Mouse (Mus musculus) forebrain, postnatal 0 days (tissue): ENCODE data around the gene Pcdh8. TPM values are rescaled to one million over a fixed set of nuclear protein-coding genes. Genes with fewer than 3 reads are reported as not detected.

Experiments used
- ATAC-seq: fragments of 200-750 bp; cut with Nextera tagmentation; 2 replicates; pipeline ENCODE4 v1.8.0; 2017; ENCODE audit warnings: mild to moderate bottlenecking, moderate library complexity
- DNase-seq: peaks from one replicate; pipeline ENCODE4 v3.0.0-alpha.2; 2015
- H3K27ac ChIP-seq: fragments of 300-500 bp; sonication (generic); 2 replicates; pipeline ENCODE4 v1.5.1; 2014; ENCODE audit warnings: low read depth, mild to moderate bottlenecking, antibody characterized with exemption, low read length, moderate library complexity, mixed read lengths
- H3K27me3 ChIP-seq: fragments of 300-500 bp; sonication (generic); 2 replicates; pipeline ENCODE4 v1.6.1; 2014; ENCODE audit warnings: mild to moderate bottlenecking, low read length, mixed read lengths; ENCODE audit not compliant: insufficient read depth
- H3K36me3 ChIP-seq: fragments of 300-500 bp; sonication (generic); 2 replicates; pipeline ENCODE4 v1.6.1; 2014; ENCODE audit warnings: mild to moderate bottlenecking, moderate library complexity; ENCODE audit not compliant: insufficient read depth
- H3K4me1 ChIP-seq: fragments of 300-500 bp; sonication (generic); 2 replicates; pipeline ENCODE4 v1.6.1; 2014; ENCODE audit warnings: antibody characterized with exemption; ENCODE audit not compliant: insufficient read depth
- H3K4me2 ChIP-seq: fragments of 300-500 bp; sonication (generic); 2 replicates; pipeline ENCODE4 v1.6.1; 2014; ENCODE audit warnings: low read depth, mild to moderate bottlenecking, moderate library complexity
- H3K4me3 ChIP-seq: fragments of 300-500 bp; sonication (generic); 2 replicates; pipeline ENCODE4 v1.5.1; 2014; ENCODE audit warnings: low read depth, low read length, mixed read lengths
- H3K9ac ChIP-seq: fragments of 300-500 bp; sonication (generic); 2 replicates; pipeline ENCODE4 v1.6.1; 2014; ENCODE audit warnings: mild to moderate bottlenecking
- H3K9me3 ChIP-seq: fragments of 300-500 bp; sonication (generic); 2 replicates; pipeline ENCODE4 v1.6.1; 2016; ENCODE audit warnings: low read length
- CTCF ChIP-seq: sonication (generic); IDR thresholded peaks from 2 replicates; pipeline ENCODE4 v1.5.1; 2016; ENCODE audit warnings: antibody characterized with exemption, control low read depth, low read depth
- WGBS: fragments of 180-500 bp; shearing (Covaris S2); extraction: QIAGEN DNeasy Blood & Tissue Kit; methylation state at CpG from one replicate; pipeline ENCODE4 v1.1.7; 2014; 5-methylcytosine and 5-hydroxymethylcytosine counted together
- polyA plus RNA-seq: library from polyadenylated mRNA; unstranded; fragments of >200 nt; fragmentation: Nextera tagmentation; extraction: Ambion mirVana; gene quantifications from 2 replicates; pipeline ENCODE4 v1.2.1, GENCODE M21; 2015
- total RNA-seq: library from RNA; depleted of rRNA; stranded (reverse); fragments of >200 nt; gene quantifications from 2 replicates; pipeline ENCODE4 v1.2.3, GENCODE M21; 2014

Pcdh8 gene
- total and polyA plus RNA-seq, 2 experiments from 2014 or later = 51.5 to 130 TPM

DNA sequence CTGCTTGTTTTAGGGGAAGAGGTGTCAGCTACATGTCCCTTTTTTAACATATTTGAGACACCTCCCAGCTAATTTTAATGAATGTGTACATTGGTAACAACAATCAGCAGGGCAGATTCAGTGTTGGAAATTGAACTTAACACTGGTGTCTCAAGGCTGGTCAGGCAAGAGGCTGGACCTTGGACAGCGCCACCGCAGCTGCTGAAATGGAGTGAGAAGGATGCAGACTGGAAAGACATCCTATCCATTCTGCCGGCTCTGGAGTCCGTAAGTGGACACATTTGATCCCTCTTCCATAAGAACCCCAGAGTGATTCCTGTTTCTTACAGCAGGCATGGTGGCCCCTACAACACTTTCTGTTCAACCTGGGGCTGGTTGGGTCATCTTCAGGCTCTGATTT lies 14.3 kb upstream of the Pcdh8 start:
- H3K36me3 ChIP-seq = no peaks in the 10 kb centered on the region
- H3K4me1 ChIP-seq = peaks cover 6% of the 10 kb centered on the region; the same call in 1 of the 2 replicates
- no peak overlapping the region for H3K27ac ChIP-seq
- H3K4me3 ChIP-seq = no peak overlapping the region
- H3K9me3 ChIP-seq = no peaks in the 10 kb centered on the region
- ATAC-seq = no peak
- 61% methylated on average over 4 of the region's 4 CpGs for WGBS
- H3K27me3 ChIP-seq = no peaks in the 10 kb centered on the region
- DNase-seq = no peak
- H3K4me2 ChIP-seq = no peak overlapping the region
- no peak for TF ChIP-seq CTCF
- H3K9ac ChIP-seq = no peak overlapping the region

DNA sequence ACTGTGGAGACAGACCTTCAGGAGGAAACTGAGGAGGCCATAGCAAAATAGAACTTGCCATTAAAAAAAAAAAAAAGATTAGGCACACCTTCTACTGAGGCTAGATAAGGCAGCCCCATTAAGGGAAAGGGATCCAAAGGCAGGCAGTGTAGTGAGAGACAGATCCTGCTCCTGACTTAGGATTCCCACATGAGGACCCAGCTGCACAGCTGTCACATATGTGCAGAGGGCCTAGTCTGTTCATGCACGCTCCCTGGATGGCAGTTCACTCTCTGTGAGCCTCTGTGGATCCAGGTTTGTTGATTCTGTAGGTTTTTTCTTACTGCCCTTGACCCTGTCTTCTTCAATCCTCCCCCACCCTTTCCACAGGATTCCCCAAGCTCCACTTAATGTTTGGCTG lies 9.8 kb upstream of the Pcdh8 start:
- Histone ChIP-seq H3K9ac (no peak overlapping the region), H3K4me1 (no peaks in the 10 kb centered on the region), H3K27me3 (no peaks in the 10 kb centered on the region), H3K4me3 (no peak overlapping the region), H3K27ac (no peak overlapping the region), H3K36me3 (no peaks in the 10 kb centered on the region), H3K9me3 (no peaks in the 10 kb centered on the region), H3K4me2 (no peak overlapping the region)
- DNase-seq (no peak), ATAC-seq (no peak)
- 96% methylated on average over 1 of the region's 1 CpGs for WGBS
- TF ChIP-seq CTCF = no peak

DNA sequence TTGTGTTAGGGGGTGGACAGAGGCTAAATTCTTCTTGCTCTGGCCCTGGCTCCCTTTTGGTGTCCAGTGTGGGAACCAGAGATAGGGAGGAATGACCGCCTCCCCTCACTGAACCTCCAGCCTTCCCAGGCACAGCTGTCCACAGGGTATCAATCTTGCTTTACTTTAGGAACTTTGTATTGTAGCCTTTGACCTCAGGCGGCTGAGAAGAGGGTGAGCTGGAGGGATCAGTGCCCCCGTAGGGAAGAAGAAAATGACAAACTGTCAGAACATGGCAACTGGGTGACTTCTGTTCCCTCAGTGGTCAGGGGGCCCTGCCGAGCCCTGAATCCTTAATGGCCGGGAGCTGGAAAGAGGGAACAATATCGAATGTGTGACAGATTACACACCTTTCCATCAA lies 9.2 kb upstream of the Pcdh8 start:
- ATAC-seq (no peak), DNase-seq (no peak)
- H3K4me1 ChIP-seq = no peaks in the 10 kb centered on the region
- no peak for TF ChIP-seq CTCF
- no peak overlapping the region for H3K27ac ChIP-seq
- no peak overlapping the region for H3K4me2 ChIP-seq
- H3K36me3 ChIP-seq = no peaks in the 10 kb centered on the region
- no peaks in the 10 kb centered on the region for H3K9me3 ChIP-seq
- no peaks in the 10 kb centered on the region for H3K27me3 ChIP-seq
- WGBS = 67% methylated on average over 6 of the region's 6 CpGs
- H3K9ac ChIP-seq = no peak overlapping the region
- no peak overlapping the region for H3K4me3 ChIP-seq

DNA sequence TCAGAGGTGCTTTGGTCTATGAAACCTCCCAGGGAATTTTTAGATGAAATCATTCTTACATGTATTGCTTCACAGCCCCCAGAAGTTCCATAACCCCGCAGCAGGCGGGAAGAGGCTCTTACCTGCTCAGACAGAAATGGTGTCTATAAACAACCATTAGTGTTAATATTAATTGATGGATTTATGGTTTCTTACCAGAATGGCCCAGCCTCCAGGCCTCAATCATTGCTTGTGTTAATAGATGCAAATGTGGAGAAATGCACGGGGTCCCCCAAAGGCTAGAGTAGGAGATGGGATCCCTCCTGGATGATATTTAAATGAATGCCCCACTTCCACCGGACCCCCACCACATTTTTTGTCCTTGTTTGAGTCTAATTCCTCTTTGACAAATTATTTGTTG lies 8.7 kb upstream of the Pcdh8 start:
- Histone ChIP-seq H3K9me3 (no peaks in the 10 kb centered on the region), H3K36me3 (no peaks in the 10 kb centered on the region), H3K9ac (no peak overlapping the region), H3K27ac (no peak overlapping the region), H3K4me3 (no peak overlapping the region), H3K4me1 (no peaks in the 10 kb centered on the region), H3K4me2 (no peak overlapping the region), H3K27me3 (no peaks in the 10 kb centered on the region)
- no peak for TF ChIP-seq CTCF
- no peak for ATAC-seq
- no peak for DNase-seq
- WGBS = 74% methylated on average over 4 of the region's 4 CpGs

DNA sequence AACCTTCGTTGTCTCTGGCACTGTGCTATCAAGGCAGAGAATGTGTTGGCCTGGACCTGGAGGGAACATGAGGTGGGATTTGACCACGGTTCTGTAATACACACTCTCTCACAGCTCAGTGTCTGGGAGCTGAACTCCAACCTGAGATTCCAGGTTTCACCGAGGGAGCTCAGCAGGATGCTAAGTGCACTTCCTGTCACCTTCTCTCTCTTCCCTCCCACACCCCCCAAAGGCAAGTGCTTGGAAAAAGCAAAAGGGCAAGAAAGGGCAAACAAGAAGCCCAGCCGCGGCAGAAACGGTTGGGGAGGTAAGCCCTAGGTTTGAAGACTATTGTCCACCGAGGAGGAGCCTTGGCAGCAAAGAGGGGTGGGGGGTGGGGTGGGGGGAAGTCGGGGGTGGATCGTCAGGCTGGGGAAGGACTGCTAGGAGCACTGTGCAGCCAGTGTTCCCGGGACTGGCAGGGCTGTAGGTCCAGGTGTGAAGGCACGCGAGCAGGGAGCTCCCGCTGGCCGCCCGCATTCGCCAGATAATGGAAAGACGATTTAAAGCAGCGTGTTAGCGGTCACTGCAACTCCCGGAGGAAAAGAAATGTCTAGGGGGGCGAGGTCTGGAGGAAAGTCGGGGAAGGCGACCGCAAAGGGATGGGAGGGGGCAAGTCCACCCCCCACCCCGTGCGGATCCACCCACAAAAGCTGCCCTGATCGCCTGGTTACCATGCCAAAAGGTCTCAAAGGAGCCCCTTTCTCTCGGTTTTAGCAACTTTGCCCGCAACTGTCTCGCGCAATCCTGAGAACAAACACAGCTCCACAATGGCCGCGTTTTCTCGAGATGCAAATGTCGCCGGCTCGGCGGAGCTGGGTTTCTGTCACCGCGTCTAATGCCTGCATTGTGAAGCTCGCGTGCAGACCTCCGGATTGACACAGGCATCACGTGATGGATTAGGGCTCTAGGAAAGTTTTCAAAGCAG lies 2.6 kb upstream of the Pcdh8 start:
- H3K4me3 ChIP-seq = peak overlapping the region; percentile 53
- H3K4me2 ChIP-seq = peak overlapping the region; percentile 75
- peak; percentile 11; the same call in 1 of the 2 replicates for ATAC-seq
- peak; percentile 82 for DNase-seq
- TF ChIP-seq CTCF = no peak
- peak overlapping the region; percentile 90 for H3K27ac ChIP-seq
- H3K4me1 ChIP-seq = peaks cover 16% of the 10 kb centered on the region
- no peaks in the 10 kb centered on the region for H3K36me3 ChIP-seq
- H3K27me3 ChIP-seq = no peaks in the 10 kb centered on the region; the same call in 1 of the 2 replicates
- whole genome bisulfite sequencing = under 1% methylated on average over 44 of the region's 44 CpGs
- H3K9ac ChIP-seq = peak overlapping the region; percentile 73
- no peaks in the 10 kb centered on the region for H3K9me3 ChIP-seq

DNA sequence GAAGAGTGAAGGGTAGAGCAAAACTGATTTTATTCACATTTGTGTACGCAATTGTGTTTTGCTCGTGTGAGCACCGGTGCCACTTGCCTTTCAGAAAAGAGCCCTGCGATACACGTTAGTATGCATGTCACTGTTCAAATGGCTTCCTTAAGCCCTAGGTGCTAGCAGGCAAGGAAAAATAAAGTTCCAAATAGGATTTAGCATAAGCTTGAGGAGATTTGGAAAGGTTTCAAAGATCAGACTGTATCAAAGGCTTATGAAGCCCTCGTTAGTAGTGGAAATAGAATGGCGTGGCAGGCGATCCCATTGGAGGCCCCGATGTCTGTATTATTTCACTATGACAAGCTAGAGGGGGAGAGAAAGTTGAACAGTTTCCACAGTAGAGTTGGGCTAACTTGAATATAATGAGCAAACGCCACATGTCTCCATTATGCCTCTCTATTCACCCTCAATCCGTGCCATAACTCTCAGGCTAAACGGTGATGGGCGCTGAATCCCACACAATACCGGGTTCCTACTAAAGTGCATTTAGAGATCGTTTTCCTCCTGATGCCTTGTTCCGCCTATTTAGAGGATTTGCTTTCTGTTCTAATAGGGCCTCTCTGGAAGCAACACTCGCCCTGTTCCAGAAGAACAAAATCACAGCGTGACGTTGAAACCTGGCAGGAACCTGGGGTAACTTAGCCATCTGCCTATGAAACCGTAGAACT lies 845 bp upstream of the Pcdh8 start:
- Histone ChIP-seq H3K4me1 (peaks cover 22% of the 10 kb centered on the region), H3K36me3 (0 out of 2 replicates have a peak, but pooled peaks cover 4% of the 10 kb centered on the region), H3K4me3 (peak overlapping the region; percentile 62), H3K27me3 (no peaks in the 10 kb centered on the region; the same call in 1 of the 2 replicates), H3K9ac (peak overlapping the region; percentile 65), H3K9me3 (no peaks in the 10 kb centered on the region), H3K4me2 (peak overlapping the region; percentile 75), H3K27ac (peak overlapping the region; percentile 94)
- DNase-seq = peak; percentile 76
- no peak for ATAC-seq
- TF ChIP-seq CTCF = no peak
- WGBS = 4% methylated on average over 20 of the region's 20 CpGs
